Mouse (Mus musculus): ENCODE results near the gene Olfr1340. TPM values are rescaled to one million over a fixed set of nuclear protein-coding genes. Genes with fewer than 3 reads are reported as not detected.

Gene Olfr1340
- not detected in 2 replicates for polyA plus RNA-seq (2012; rRNA removed; ENCODE audit: low replicate concordance)

GRCm38 (mm10) chr4:118719838-118720237, at the start of gene Olfr1340:
Gene Olfr1340 (plus strand): TSS chr4:118720138.

GRCm38 (mm10) chr4:118692412-118692973, 27.4 kb upstream of the Olfr1340 start, which contains the start of gene Olfr1342:
Gene Olfr1342 (minus strand): TSS chr4:118692756.

GRCm38 (mm10) chr4:118703223-118703622, 16.7 kb upstream of the Olfr1340 start, which contains the start of gene Olfr1341:
Gene Olfr1341 (plus strand): TSS chr4:118703523.

DNA sequence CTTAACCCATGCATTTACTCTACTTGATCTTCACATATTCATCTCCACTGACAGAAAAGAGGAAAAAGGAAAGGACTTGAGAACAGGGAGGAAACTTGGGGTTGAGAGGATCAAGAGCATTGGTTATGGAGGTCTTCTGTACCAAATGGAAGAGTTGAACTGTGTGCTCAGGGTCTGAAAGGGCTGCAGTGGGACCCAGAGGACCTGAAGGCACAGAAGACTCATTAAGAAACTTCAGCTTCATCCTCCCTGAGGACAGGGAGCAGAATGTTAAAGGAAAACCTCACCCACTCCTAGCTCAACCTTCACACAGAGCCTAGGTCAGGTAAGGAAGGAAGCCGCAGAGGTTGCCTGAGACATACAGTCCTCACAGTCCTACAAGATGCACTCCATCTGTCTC, 11.9 kb downstream of the Olfr1340 start, which contains the start of gene Olfr1339:
Gene Olfr1339, plus strand, starts transcription at position 301 of the 400 bp plus-strand sequence.

DNA sequence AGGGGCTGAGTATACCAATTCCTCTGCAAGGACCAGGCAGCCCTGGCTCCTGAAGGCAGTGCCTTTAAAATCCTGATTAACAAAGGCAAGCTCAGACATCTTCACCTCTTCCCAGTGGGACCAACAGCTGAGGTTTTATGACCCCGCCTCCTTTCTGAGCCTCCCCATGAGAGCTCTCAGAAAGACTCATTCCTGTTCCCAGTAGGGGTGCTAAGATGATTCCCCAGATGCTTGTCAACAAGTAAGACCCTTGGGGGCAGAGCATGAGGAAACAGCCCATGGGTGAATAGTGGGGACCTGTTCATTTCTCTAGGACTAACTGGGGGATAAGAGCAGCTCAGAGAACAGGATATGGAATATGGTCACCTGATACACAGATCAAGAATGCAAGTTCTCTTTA, 38.7 kb downstream of the Olfr1340 start, which contains the start of gene Olfr1338:
Gene Olfr1338, minus strand, starts transcription at position 101 of the 400 bp plus-strand sequence.

Other genes with a start within 250 kb of the Olfr1340 start
- gene Tie1, start 230.1 kb upstream of the Olfr1340 start, polyA plus RNA-seq (2012; rRNA removed; ENCODE audit: low replicate concordance): 63.5 and 115 TPM in 2 replicates
- gene 2610528J11Rik, start 193.1 kb upstream of the Olfr1340 start, polyA plus RNA-seq (2012; rRNA removed; ENCODE audit: low replicate concordance): 9.1 TPM in 1 of 2 replicates, not detected in the other
- gene Tmem125, start 176.1 kb upstream of the Olfr1340 start, polyA plus RNA-seq (2012; rRNA removed; ENCODE audit: low replicate concordance): 0.92 and 9.3 TPM in 2 replicates
- 0.06 TPM in 1 of 2 replicates, not detected in the other for gene Cfap57, start 99.4 kb upstream of the Olfr1340 start, polyA plus RNA-seq (2012; rRNA removed; ENCODE audit: low replicate concordance)
- gene Ebna1bp2, start 99.3 kb upstream of the Olfr1340 start, polyA plus RNA-seq (2012; rRNA removed; ENCODE audit: low replicate concordance): 18.4 and 38.8 TPM in 2 replicates
- gene Olfr62, start 61.2 kb upstream of the Olfr1340 start, polyA plus RNA-seq (2012; rRNA removed; ENCODE audit: low replicate concordance): not detected in 2 replicates
- not detected in 2 replicates for gene Olfr1342, start 27.4 kb upstream of the Olfr1340 start, polyA plus RNA-seq (2012; rRNA removed; ENCODE audit: low replicate concordance)
- gene Olfr1341, start 16.6 kb upstream of the Olfr1340 start, polyA plus RNA-seq (2012; rRNA removed; ENCODE audit: low replicate concordance): not detected in 2 replicates
- not detected in 2 replicates for gene Olfr1339, start 12.0 kb downstream of the Olfr1340 start, polyA plus RNA-seq (2012; rRNA removed; ENCODE audit: low replicate concordance)
- gene Olfr1338, start 38.6 kb downstream of the Olfr1340 start, polyA plus RNA-seq (2012; rRNA removed; ENCODE audit: low replicate concordance): not detected in 2 replicates
- not detected in 2 replicates for gene Olfr1337, start 62.4 kb downstream of the Olfr1340 start, polyA plus RNA-seq (2012; rRNA removed; ENCODE audit: low replicate concordance)
- not detected in 2 replicates for gene Olfr1335, start 89.8 kb downstream of the Olfr1340 start, polyA plus RNA-seq (2012; rRNA removed; ENCODE audit: low replicate concordance)
- not detected in 2 replicates for gene Olfr1333, start 116.1 kb downstream of the Olfr1340 start, polyA plus RNA-seq (2012; rRNA removed; ENCODE audit: low replicate concordance)
- gene Olfr1331, start 144.5 kb downstream of the Olfr1340 start, polyA plus RNA-seq (2012; rRNA removed; ENCODE audit: low replicate concordance): not detected in 2 replicates
- gene Olfr1330, start 168.5 kb downstream of the Olfr1340 start, polyA plus RNA-seq (2012; rRNA removed; ENCODE audit: low replicate concordance): not detected in 2 replicates
- not detected in 2 replicates for gene Olfr1329, start 197.3 kb downstream of the Olfr1340 start, polyA plus RNA-seq (2012; rRNA removed; ENCODE audit: low replicate concordance)
- gene Olfr1328, start 218.5 kb downstream of the Olfr1340 start, polyA plus RNA-seq (2012; rRNA removed; ENCODE audit: low replicate concordance): not detected in 2 replicates
- gene Lao1, start 241.4 kb downstream of the Olfr1340 start, polyA plus RNA-seq (2012; rRNA removed; ENCODE audit: low replicate concordance): 0.63 TPM in 1 of 2 replicates, not detected in the other

Measured in subcutaneous adipose tissue, adult 2 months (tissue).